Mouse (Mus musculus): ENCODE results near the gene Higd1a. TPM values are rescaled to one million over a fixed set of nuclear protein-coding genes. Genes with fewer than 3 reads are reported as not detected.
A peak's percentile ranks its signal among the peaks of the same experiment; 100 is the strongest.

The Higd1a gene
- polyA plus RNA-seq, 2 experiments, result 20.8 to 119 TPM

DNA sequence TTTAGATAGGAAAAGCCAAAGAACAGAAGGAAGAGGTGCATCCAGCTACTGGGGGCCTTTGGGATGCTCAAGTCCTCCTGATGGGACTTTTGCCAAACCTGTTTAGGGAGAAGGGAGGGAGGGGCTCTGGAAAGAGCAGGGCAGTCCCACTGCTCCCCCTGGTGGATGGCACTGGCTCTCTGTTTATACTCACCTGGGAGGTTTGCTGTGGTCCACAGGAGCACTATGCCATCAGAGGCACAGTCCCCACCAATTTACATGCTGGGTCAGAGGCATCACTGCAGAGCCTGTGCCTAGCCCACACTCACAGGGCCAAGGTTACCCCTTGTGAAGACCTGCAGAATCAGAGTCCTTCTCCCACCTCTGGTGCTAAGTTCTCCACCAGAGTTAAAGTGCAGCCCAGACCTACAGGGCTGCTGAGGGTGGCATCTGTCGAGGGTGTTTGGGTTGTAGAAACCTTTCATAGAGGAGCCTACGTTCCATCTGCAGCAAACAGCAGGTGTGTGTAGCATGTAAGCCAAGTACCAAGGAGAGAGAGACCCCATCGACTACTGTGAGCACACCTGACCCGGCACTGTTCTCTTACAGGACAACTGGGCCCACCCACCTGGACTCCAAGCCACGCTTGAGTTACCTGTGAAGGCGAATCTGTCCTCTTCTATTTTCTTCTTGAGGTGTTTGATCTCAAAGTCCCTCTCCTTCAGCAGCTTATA is 27.8 kb downstream of the Higd1a start:
- ATAC-seq (ENCODE audit: insufficient read depth) (no peak), DNase-seq (ENCODE audit: low read depth in 3 of 3, low spot score in 3 of 3) (peak in 1 of 3 experiments; percentile 17)
- Histone ChIP-seq H3K27me3 (ENCODE audit: control insufficient read depth, insufficient read depth, low read length) (no peaks in the 10 kb centered on the region), H3K27ac (no peak overlapping the region), H3K4me1 (replicated peaks; ENCODE audit: control insufficient read depth in 2 of 2, insufficient read depth in 2 of 2, low read length in 1 of 2) (no peaks in the 10 kb centered on the region), H3K9me3 (ENCODE audit: control insufficient read depth, low read length) (no peaks in the 10 kb centered on the region), H3K4me3 (ENCODE audit: insufficient read depth in 1 of 2, low read depth in 2 of 2, low read length in 2 of 2) (no peak overlapping the region), H3K9ac (replicated peaks) (no peak overlapping the region), H3K36me3 (replicated peaks; ENCODE audit: control insufficient read depth, insufficient read depth, low read depth) (no peaks in the 10 kb centered on the region), H3K4me2 (ENCODE audit: low read depth) (no peak overlapping the region)
- WGBS (ENCODE audit: insufficient replicate concordance), result 54% methylated on average over 6 of the region's 6 CpGs
- TF ChIP-seq CTCF (IDR thresholded peaks at IDR 0.05; ENCODE audit: low read depth) (peak; percentile 71), EP300 (IDR thresholded peaks at IDR 0.05; ENCODE audit: low read depth) (no peak)

DNA sequence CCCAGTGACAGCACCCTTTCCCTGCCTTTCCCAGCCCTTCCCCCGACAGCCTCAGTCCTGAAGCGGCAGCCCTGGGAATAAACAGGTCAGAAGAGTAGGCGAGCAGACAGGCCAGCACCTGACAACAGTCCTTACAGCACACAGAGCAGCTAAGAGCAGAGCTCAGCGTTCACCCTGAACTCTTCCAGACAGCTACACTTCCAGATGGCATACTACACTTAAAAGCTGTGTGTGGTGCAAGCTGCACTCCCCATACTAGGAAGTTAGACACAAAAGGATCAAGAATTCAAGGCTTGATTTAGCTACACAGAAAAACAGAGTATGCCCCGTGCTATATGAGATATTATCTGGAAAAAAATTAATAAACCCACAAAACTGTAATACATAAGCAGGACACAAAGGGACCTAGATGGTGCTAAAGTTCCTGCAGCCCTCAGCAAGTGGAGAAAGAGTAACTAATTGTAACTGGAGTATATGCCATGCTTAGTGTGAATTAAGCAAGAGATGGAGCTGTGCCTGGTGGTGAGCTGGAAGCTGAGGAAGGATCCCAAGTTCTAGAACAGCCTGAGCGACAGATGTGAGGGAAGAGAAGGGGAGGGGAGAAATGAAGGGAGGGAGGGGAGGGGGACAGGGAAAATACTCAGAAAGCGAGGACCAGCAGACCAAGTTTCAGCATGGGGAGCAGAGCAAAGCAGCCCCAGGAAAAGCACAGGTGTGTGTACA is 28.7 kb downstream of the Higd1a start:
- Histone ChIP-seq H3K9ac (replicated peaks) (no peak overlapping the region), H3K4me3 (ENCODE audit: insufficient read depth in 1 of 2, low read depth in 2 of 2, low read length in 2 of 2) (no peak overlapping the region), H3K27me3 (ENCODE audit: control insufficient read depth, insufficient read depth, low read length) (no peaks in the 10 kb centered on the region), H3K27ac (no peak overlapping the region), H3K4me1 (replicated peaks; ENCODE audit: control insufficient read depth in 2 of 2, insufficient read depth in 2 of 2, low read length in 1 of 2) (no peaks in the 10 kb centered on the region), H3K9me3 (ENCODE audit: control insufficient read depth, low read length) (no peaks in the 10 kb centered on the region), H3K36me3 (replicated peaks; ENCODE audit: control insufficient read depth, insufficient read depth, low read depth) (no peaks in the 10 kb centered on the region), H3K4me2 (ENCODE audit: low read depth) (no peak overlapping the region)
- TF ChIP-seq CTCF (IDR thresholded peaks at IDR 0.05; ENCODE audit: low read depth) (no peak), EP300 (IDR thresholded peaks at IDR 0.05; ENCODE audit: low read depth) (no peak)
- WGBS (ENCODE audit: insufficient replicate concordance), result 45% methylated on average over 7 of the region's 7 CpGs
- ATAC-seq (ENCODE audit: insufficient read depth) (no peak), DNase-seq (ENCODE audit: low read depth in 3 of 3, low spot score in 3 of 3) (no peak)

DNA sequence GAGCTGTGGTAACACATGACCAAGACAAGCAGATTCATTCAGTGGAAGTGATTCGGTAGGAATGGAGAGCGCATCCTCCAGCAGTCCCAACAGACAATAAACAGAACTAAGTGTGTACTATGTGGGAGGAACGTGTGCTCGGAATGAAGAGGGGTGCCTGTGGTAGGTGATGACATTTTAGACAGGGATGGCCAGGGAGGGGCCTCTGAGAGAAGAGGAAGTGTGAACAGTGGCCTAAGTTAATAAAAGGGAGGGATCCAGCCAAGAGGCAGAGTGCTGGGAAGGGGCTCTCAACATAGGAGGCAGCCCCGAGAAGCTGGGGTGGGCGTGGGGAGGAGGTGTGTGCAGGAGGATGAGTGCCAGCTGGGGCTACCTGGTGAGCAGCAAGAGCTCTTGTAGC is 29.8 kb downstream of the Higd1a start:
- no peak overlapping the region for H3K27ac ChIP-seq
- H3K9ac ChIP-seq (replicated peaks), result no peak overlapping the region
- no peaks in the 10 kb centered on the region for H3K4me1 ChIP-seq (replicated peaks; ENCODE audit: control insufficient read depth in 2 of 2, insufficient read depth in 2 of 2, low read length in 1 of 2)
- ATAC-seq (ENCODE audit: insufficient read depth), result no peak
- H3K27me3 ChIP-seq (ENCODE audit: control insufficient read depth, insufficient read depth, low read length), result no peaks in the 10 kb centered on the region
- H3K4me3 ChIP-seq (ENCODE audit: insufficient read depth in 1 of 2, low read depth in 2 of 2, low read length in 2 of 2), result no peak overlapping the region
- H3K4me2 ChIP-seq (ENCODE audit: low read depth), result no peak overlapping the region
- WGBS (ENCODE audit: insufficient replicate concordance), result 41% methylated on average over 6 of the region's 6 CpGs
- no peak for TF ChIP-seq CTCF (IDR thresholded peaks at IDR 0.05; ENCODE audit: low read depth)
- TF ChIP-seq EP300 (IDR thresholded peaks at IDR 0.05; ENCODE audit: low read depth), result no peak
- DNase-seq (ENCODE audit: low read depth in 3 of 3, low spot score in 3 of 3), result no peak
- H3K36me3 ChIP-seq (replicated peaks; ENCODE audit: control insufficient read depth, insufficient read depth, low read depth), result no peaks in the 10 kb centered on the region
- no peaks in the 10 kb centered on the region for H3K9me3 ChIP-seq (ENCODE audit: control insufficient read depth, low read length)

DNA sequence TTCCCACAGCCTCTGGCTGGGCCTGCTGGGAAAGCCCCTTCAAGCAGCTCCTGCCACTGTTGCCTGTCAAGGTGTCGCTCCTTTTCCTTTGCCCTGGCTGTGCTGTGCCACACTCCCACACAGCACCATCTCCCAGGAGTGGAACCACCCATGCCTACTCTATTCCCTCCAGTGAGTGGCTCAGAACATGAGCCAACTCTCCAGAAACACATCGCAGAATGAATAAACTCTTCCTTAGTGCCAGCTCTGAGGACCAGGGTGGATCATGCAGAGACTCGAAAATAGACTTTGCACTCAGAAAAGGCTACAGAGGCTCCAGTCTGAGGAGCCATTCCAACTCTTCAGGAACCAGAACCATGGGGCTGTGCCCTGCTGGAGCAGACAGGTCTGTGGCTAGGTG is 31.8 kb downstream of the Higd1a start:
- Histone ChIP-seq H3K4me2 (ENCODE audit: low read depth) (no peak overlapping the region), H3K27me3 (ENCODE audit: control insufficient read depth, insufficient read depth, low read length) (no peaks in the 10 kb centered on the region), H3K27ac (no peak overlapping the region), H3K9me3 (ENCODE audit: control insufficient read depth, low read length) (no peaks in the 10 kb centered on the region), H3K4me1 (replicated peaks; ENCODE audit: control insufficient read depth in 2 of 2, insufficient read depth in 2 of 2, low read length in 1 of 2) (no peaks in the 10 kb centered on the region), H3K36me3 (replicated peaks; ENCODE audit: control insufficient read depth, insufficient read depth, low read depth) (no peaks in the 10 kb centered on the region), H3K4me3 (ENCODE audit: insufficient read depth in 1 of 2, low read depth in 2 of 2, low read length in 2 of 2) (no peak overlapping the region), H3K9ac (replicated peaks) (no peak overlapping the region)
- 69% methylated on average over 3 of the region's 3 CpGs for WGBS (ENCODE audit: insufficient replicate concordance)
- ATAC-seq (ENCODE audit: insufficient read depth) (no peak), DNase-seq (ENCODE audit: low read depth in 3 of 3, low spot score in 3 of 3) (no peak)
- TF ChIP-seq EP300 (IDR thresholded peaks at IDR 0.05; ENCODE audit: low read depth), result no peak
- TF ChIP-seq CTCF (IDR thresholded peaks at IDR 0.05; ENCODE audit: low read depth), result no peak

DNA sequence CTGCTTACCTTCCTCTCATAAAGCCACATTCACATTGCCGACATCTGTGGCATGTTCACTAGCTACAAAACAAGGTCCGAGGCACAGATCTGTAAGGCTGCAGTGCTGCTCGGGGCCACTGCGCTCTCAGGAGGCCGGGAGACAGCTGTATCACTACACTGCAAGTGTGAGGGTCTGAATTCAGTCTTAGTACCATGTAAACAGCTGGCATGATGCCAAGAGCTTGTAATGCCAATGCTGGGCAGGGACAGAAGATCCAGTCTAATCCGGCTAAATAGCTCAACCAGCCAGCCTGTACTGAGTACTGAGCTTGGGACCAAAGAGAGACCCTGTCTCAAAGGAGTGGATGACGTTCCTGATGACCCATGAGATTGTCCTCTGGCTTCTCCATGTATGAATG is 34.2 kb downstream of the Higd1a start:
- no peak overlapping the region for H3K27ac ChIP-seq
- H3K9ac ChIP-seq (replicated peaks), result no peak overlapping the region
- no peak for DNase-seq (ENCODE audit: low read depth in 3 of 3, low spot score in 3 of 3)
- ATAC-seq (ENCODE audit: insufficient read depth), result no peak
- no peak overlapping the region for H3K4me3 ChIP-seq (ENCODE audit: insufficient read depth in 1 of 2, low read depth in 2 of 2, low read length in 2 of 2)
- 63% methylated on average over 7 of the region's 7 CpGs for WGBS (ENCODE audit: insufficient replicate concordance)
- no peak for TF ChIP-seq CTCF (IDR thresholded peaks at IDR 0.05; ENCODE audit: low read depth)
- TF ChIP-seq EP300 (IDR thresholded peaks at IDR 0.05; ENCODE audit: low read depth), result no peak
- no peak overlapping the region for H3K4me2 ChIP-seq (ENCODE audit: low read depth)
- no peaks in the 10 kb centered on the region for H3K36me3 ChIP-seq (replicated peaks; ENCODE audit: control insufficient read depth, insufficient read depth, low read depth)
- no peaks in the 10 kb centered on the region for H3K27me3 ChIP-seq (ENCODE audit: control insufficient read depth, insufficient read depth, low read length)
- H3K9me3 ChIP-seq (ENCODE audit: control insufficient read depth, low read length), result no peaks in the 10 kb centered on the region
- H3K4me1 ChIP-seq (replicated peaks; ENCODE audit: control insufficient read depth in 2 of 2, insufficient read depth in 2 of 2, low read length in 1 of 2), result no peaks in the 10 kb centered on the region
